Mouse (Mus musculus) intestine, embryonic 14.5 days (tissue): Measurements from ENCODE around the gene Gdpd3. TPM values are rescaled to one million over a fixed set of nuclear protein-coding genes. Genes with fewer than 3 reads are reported as not detected.
"Not testable (repeated sequence)": the region's sequence is repeated elsewhere in the genome, so short reads cannot be mapped to it uniquely, and the experiment has no call there.

Source experiments
- ATAC-seq: fragments of 200-750 bp; cut with Nextera tagmentation; replicated peaks from 2 replicates; pipeline ENCODE4 v1.8.0; 2017; ENCODE audit warnings: low read depth, moderate number of reproducible peaks, moderate TSS enrichment, moderate library complexity; ENCODE audit not compliant: low FRiP score, low TSS enrichment
- DNase-seq: peaks from one replicate; pipeline ENCODE4 v3.0.0-alpha.2; 2018; ENCODE audit warnings: low spot score
- H3K27ac ChIP-seq: fragments of 300-500 bp; sonication (generic); 2 replicates; pipeline ENCODE4 v1.5.1; 2014; ENCODE audit warnings: low read depth, mild to moderate bottlenecking, control low read depth
- H3K27me3 ChIP-seq: fragments of 300-500 bp; sonication (generic); replicated peaks from 2 replicates; pipeline ENCODE4 v1.6.1; 2014; ENCODE audit warnings: low read length, control low read depth; ENCODE audit not compliant: control insufficient read depth, insufficient read depth
- H3K36me3 ChIP-seq: fragments of 300-500 bp; sonication (generic); 2 replicates; pipeline ENCODE4 v1.6.1; 2014; ENCODE audit warnings: low read length, control low read depth; ENCODE audit not compliant: control insufficient read depth, insufficient read depth
- H3K4me1 ChIP-seq: fragments of 300-500 bp; sonication (generic); replicated peaks from 2 replicates; pipeline ENCODE4 v1.6.1; 2014; ENCODE audit warnings: low read length, control low read depth, mixed read lengths; ENCODE audit not compliant: control insufficient read depth, insufficient read depth
- H3K4me2 ChIP-seq: fragments of 300-500 bp; sonication (generic); 2 replicates; pipeline ENCODE4 v1.6.1; 2014; ENCODE audit warnings: low read length
- H3K4me3 ChIP-seq: fragments of 300-500 bp; sonication (generic); 2 replicates; pipeline ENCODE4 v1.5.1; 2014; ENCODE audit warnings: low read depth, low read length, control low read depth, mixed read lengths
- H3K9ac ChIP-seq: fragments of 300-500 bp; sonication (generic); 2 replicates; pipeline ENCODE4 v1.6.1; 2014; ENCODE audit warnings: mild to moderate bottlenecking, low read length
- H3K9me3 ChIP-seq: fragments of 300-500 bp; sonication (generic); 2 replicates; pipeline ENCODE4 v1.6.1; 2016; ENCODE audit warnings: low read length, control low read depth; ENCODE audit not compliant: control insufficient read depth
- WGBS: fragments of 180-500 bp; shearing (Covaris S2); extraction: QIAGEN DNeasy Blood & Tissue Kit; methylation state at CpG from one replicate; pipeline ENCODE4 v1.1.7; 2014; 5-methylcytosine and 5-hydroxymethylcytosine counted together
- polyA plus RNA-seq: library from polyadenylated mRNA; unstranded; fragments of >200 nt; fragmentation: Nextera tagmentation; extraction: Ambion mirVana; gene quantifications from 2 replicates; pipeline ENCODE4 v1.2.1, GENCODE M21; 2014

The Gdpd3 gene
- polyA plus RNA-seq, 1 experiment from 2014 or later: 3.9 TPM

DNA sequence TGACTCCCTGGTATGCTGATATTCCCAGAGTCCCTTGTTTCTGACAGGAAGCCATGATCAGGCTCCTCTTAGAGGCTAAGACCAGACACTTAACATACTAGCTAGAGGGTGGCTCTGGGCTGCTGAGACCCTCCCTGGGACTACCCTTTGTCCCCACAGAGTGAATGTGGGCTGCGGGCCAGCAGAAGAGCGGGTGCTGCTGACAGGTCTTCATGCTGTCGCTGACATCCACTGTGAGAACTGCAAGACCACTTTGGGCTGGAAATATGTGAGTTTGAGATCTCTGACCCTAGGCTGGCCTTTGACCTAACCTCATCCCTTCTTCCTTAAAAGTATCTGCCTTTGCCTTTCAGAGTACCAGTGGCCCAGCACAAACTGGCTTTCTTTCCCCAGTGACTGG, 12.0 kb downstream of the Gdpd3 start:
- 0 out of 2 replicates have a peak overlapping the region, but pooled peaks have one; percentile 22 for H3K27ac ChIP-seq
- H3K9ac ChIP-seq: 0 out of 2 replicates have a peak overlapping the region, but pooled peaks have one; percentile 77
- H3K4me2 ChIP-seq: peak overlapping the region; percentile 90; the same call in 1 of the 2 replicates
- H3K4me1 ChIP-seq: peaks cover 40% of the 10 kb centered on the region
- peaks cover 13% of the 10 kb centered on the region for H3K36me3 ChIP-seq
- no peaks in the 10 kb centered on the region for H3K27me3 ChIP-seq
- no peaks in the 10 kb centered on the region for H3K9me3 ChIP-seq
- DNase-seq: no peak
- H3K4me3 ChIP-seq: no peak overlapping the region
- ATAC-seq: no peak
- whole genome bisulfite sequencing: 86% methylated on average over 3 of the region's 3 CpGs

DNA sequence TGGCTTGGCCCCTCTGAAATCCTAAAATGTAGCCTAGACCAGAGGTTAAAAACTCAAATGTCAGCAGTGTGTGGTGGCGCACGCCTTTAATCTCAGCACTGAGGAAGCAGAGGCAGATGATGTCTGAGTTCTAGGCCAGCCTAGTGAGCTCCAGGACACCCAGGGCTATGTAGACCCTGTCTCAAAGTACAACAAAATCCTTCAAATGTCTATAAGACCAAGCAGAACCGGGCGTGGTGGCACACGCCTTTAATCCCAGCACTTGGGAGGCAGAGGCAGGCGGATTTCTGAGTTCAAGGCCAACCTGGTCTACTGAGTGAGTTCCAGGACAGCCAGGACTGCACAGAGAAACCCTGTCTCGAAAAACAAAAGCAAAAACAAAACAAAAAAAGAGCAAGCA, 13.0 kb downstream of the Gdpd3 start:
- H3K27ac ChIP-seq, DNase-seq, H3K4me3 ChIP-seq, H3K4me2 ChIP-seq, H3K9ac ChIP-seq, ATAC-seq, H3K9me3 ChIP-seq, H3K27me3 ChIP-seq: not testable (repeated sequence)
- peaks cover 40% of the 10 kb centered on the region for H3K4me1 ChIP-seq
- peaks cover 12% of the 10 kb centered on the region for H3K36me3 ChIP-seq
- 89% methylated on average over 7 of the region's 7 CpGs for WGBS

GRCm38 (mm10) chr7:126779983-126780970, 14.1 kb downstream of the Gdpd3 start:
- H3K4me2 ChIP-seq: peak overlapping the region; percentile 91
- peak; percentile 74 for ATAC-seq
- no peaks in the 10 kb centered on the region for H3K27me3 ChIP-seq
- peak overlapping the region; percentile 43 for H3K4me3 ChIP-seq
- DNase-seq: peak; percentile 93
- WGBS: under 1% methylated on average over 21 of the region's 21 CpGs
- peaks cover 24% of the 10 kb centered on the region for H3K36me3 ChIP-seq
- H3K27ac ChIP-seq: peak overlapping the region; percentile 51
- peak overlapping the region; percentile 50 for H3K9ac ChIP-seq
- H3K9me3 ChIP-seq: no peaks in the 10 kb centered on the region
- H3K4me1 ChIP-seq: peaks cover 40% of the 10 kb centered on the region

DNA sequence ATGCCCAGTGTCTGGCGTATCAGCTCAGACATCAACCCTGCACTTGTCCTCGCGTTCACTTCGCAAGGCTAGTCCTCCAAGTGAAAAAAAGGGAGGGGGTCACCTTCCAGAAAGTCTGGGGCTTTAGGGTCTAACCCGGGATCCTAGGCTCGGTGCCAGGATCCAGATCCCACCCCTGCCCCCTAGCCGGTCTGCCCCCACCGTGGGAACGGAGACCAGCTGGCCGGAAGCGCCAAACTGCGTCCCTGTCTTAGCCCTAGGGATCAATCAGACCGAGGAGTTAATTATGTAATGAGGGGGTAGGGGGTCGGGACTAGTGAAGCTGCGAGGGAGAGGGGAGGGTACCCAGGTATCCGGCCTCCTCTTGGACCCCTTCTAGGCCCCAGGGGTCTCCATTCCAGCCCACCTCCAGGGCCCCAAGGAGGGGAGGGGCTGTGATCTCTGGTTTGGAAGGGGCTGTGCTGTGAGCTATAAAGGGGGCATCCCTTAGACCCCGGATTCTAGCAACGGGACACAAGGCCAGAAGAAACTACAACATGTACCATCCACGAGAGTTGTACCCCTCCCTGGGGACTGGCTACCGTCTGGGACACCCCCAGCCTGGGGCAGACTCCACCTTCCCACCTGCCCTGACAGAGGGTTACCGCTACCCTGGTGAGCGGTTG, 15.0 kb downstream of the Gdpd3 start, which contains the start of gene Tbx6:
Gene Tbx6 (plus strand): TSS at position 513 of the 665 bp plus-strand sequence.
- H3K9ac ChIP-seq: peak within 1 kb of the TSS; percentile 50
- 4% methylated on average over 22 of the region's 22 CpGs for WGBS
- peaks cover 32% of the 10 kb centered on the region for H3K4me1 ChIP-seq

DNA sequence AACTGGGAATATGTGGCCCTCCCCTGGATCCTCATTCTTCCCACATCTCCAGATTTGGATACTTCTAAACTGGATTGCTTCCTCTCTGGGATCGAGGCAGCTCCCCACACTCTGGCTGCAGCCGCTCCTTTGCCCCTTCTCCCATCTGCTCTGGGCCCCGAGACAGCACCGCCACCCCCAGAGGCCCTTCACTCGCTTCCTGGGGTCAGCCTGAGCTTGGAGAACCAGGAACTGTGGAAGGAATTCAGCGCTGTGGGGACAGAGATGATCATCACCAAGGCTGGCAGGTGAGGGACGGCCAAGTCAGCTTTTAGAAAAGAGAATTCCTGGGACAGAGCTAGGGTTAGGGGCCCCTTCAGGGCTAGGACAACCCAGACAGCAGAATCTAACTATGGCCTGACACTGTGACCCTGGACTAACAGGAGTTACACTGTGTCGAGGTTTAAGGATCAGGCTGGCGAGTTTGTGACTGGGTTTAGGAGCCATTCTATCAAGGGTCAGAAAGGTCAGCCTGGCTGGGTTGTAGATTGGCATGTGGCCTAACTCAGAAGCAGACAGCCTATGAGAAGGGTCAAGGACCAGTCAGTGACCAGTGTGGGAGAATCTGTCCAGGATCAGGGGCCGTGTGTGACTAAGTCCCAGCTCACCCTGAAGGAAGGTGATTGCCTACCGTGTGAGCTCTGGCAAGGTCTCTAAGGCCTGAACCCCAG, 15.7 kb downstream of the Gdpd3 start:
- 34% methylated on average over 11 of the region's 11 CpGs for WGBS
- no peak overlapping the region for H3K27ac ChIP-seq
- ATAC-seq: no peak
- peak overlapping the region; percentile 91 for H3K4me2 ChIP-seq
- H3K9me3 ChIP-seq: no peaks in the 10 kb centered on the region
- peaks cover 39% of the 10 kb centered on the region for H3K36me3 ChIP-seq
- no peaks in the 10 kb centered on the region for H3K27me3 ChIP-seq
- peaks cover 28% of the 10 kb centered on the region for H3K4me1 ChIP-seq
- DNase-seq: no peak
- H3K4me3 ChIP-seq: no peak overlapping the region
- H3K9ac ChIP-seq: peak overlapping the region; percentile 50

More for the DNA sequence above, 15.0 kb downstream of the Gdpd3 start, which contains the start of gene Tbx6:
- DNase-seq (no peak), ATAC-seq (0 out of 2 replicates have a peak, but pooled peaks have one; percentile 3)
- peaks cover 32% of the 10 kb centered on the region for H3K36me3 ChIP-seq
- no peaks in the 10 kb centered on the region for H3K27me3 ChIP-seq
- peak within 1 kb of the TSS; percentile 51 for H3K27ac ChIP-seq
- peak within 1 kb of the TSS; percentile 43 for H3K4me3 ChIP-seq
- H3K4me2 ChIP-seq: peak within 1 kb of the TSS; percentile 91
- no peaks in the 10 kb centered on the region for H3K9me3 ChIP-seq

DNA sequence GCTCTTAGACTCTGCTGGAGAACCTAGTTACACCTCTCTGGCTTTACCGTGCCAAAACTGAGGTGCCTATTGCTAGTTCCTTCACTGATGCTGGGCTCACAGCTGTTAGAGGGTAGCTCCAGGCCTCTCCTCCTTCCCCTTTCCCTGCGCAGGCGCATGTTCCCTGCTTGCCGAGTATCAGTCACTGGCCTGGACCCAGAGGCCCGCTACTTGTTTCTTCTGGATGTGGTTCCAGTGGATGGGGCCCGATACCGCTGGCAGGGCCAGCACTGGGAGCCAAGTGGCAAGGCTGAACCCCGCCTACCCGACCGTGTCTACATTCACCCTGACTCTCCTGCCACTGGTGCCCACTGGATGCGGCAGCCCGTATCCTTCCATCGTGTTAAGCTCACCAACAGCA, 16.6 kb downstream of the Gdpd3 start:
- 79% methylated on average over 12 of the region's 13 CpGs for WGBS
- Histone ChIP-seq H3K4me3 (no peak overlapping the region), H3K4me2 (no peak overlapping the region), H3K27me3 (no peaks in the 10 kb centered on the region), H3K36me3 (peaks cover 48% of the 10 kb centered on the region), H3K4me1 (peaks cover 24% of the 10 kb centered on the region), H3K27ac (no peak overlapping the region), H3K9ac (no peak overlapping the region), H3K9me3 (no peaks in the 10 kb centered on the region)
- ATAC-seq (no peak), DNase-seq (no peak)

DNA sequence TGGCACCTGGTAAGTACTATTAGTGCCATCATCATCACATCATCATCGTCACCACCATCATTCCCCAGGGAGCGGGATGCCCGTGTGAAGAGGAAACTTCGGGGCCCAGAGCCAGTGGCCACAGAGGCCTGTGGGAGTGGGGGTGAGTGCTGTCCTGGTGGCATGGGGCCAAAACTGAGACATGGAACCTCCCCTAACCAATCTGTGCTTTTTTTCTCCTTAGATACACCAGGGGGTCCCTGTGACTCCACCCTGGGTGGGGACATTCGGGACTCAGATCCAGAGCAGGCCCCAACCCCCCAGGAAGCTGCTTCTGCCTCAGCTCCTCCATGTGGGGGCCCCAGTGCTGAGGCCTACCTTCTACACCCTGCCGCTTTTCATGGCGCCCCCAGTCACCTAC, 18.3 kb downstream of the Gdpd3 start:
- Histone ChIP-seq H3K4me2 (no peak overlapping the region), H3K27me3 (no peaks in the 10 kb centered on the region)

DNA sequence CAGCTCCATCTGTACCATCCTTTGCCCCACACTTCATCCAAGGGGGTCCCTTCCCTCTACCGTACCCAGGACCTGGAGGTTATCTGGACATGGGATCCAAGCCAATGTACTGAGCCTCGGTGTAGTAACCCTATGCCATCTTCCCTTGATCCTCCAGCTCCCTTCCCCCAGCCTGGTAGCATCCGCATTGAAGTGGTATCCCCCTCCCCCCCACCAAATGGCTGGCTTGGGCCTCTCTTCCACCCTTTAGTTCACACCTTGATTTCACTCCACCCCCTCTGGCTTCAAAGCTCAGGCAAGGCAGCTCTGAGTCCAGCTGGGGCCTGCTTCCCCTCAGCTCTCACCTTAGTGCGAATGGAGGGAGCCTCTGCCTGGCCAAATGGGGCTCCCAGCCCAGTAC, 18.9 kb downstream of the Gdpd3 start:
- no peak overlapping the region for H3K27ac ChIP-seq
- no peak for DNase-seq
- H3K9ac ChIP-seq: no peak overlapping the region
- 55% methylated on average over 4 of the region's 4 CpGs for WGBS
- no peaks in the 10 kb centered on the region for H3K9me3 ChIP-seq
- ATAC-seq: no peak
- no peak overlapping the region for H3K4me3 ChIP-seq
- peaks cover 13% of the 10 kb centered on the region for H3K4me1 ChIP-seq
- no peaks in the 10 kb centered on the region for H3K27me3 ChIP-seq
- H3K36me3 ChIP-seq: peaks cover 64% of the 10 kb centered on the region
- no peak overlapping the region for H3K4me2 ChIP-seq

More for the DNA sequence above, 18.3 kb downstream of the Gdpd3 start:
- Histone ChIP-seq H3K9me3 (no peaks in the 10 kb centered on the region), H3K4me3 (no peak overlapping the region), H3K9ac (no peak overlapping the region), H3K4me1 (peaks cover 18% of the 10 kb centered on the region), H3K36me3 (peaks cover 58% of the 10 kb centered on the region), H3K27ac (no peak overlapping the region)
- ATAC-seq: no peak
- 72% methylated on average over 7 of the region's 7 CpGs for WGBS
- DNase-seq: no peak
